30 mouse cellular contexts compared by ENCODE assay signal in genomic region chr3:153889188-153889781, GRCm38 (mm10). TPM values are rescaled to one million over a fixed set of nuclear protein-coding genes. Genes with fewer than 3 reads are reported as not detected.
A peak's percentile ranks its signal among the peaks of the same experiment; 100 is the strongest.
DNase-seq lines count a peak whose midpoint lies in the region; ATAC-seq and TF ChIP-seq lines count a peak whose summit lies in the region.
"Had no signal": no experiment of that assay in that cellular context is flagged by ENCODE, and none has a peak within 500 bp of the region (broad histone marks: within the 10 kb centered on the region; RNA-seq: fewer than 3 reads in every experiment).

No protein-coding gene starts in this region.

- H3K9ac ChIP-seq in midbrain, embryonic 15.5 days = no peak overlapping the region
- H3K9ac ChIP-seq: embryonic facial prominence, embryonic 12.5 days; forebrain, embryonic 13.5 days; forebrain, embryonic 15.5 days; forebrain, postnatal 0 days had no signal

- H3K4me1 ChIP-seq in bone marrow macrophage, adult 2 months (ENCODE audit: control insufficient read depth, insufficient read depth, low read length) = peaks cover 7% of the 10 kb centered on the region
- no peaks in the 10 kb centered on the region for H3K4me1 ChIP-seq in midbrain, embryonic 15.5 days
- H3K4me1 ChIP-seq: embryonic facial prominence, embryonic 10.5 days; embryonic facial prominence, embryonic 12.5 days; forebrain, embryonic 13.5 days; forebrain, embryonic 15.5 days had no signal

- peak; percentile 30 for DNase-seq in heart, adult 11 months
- no peak for DNase-seq in heart, postnatal 4 days
- no peak for DNase-seq in kidney, postnatal 25 days
- DNase-seq in embryo, embryonic 11 days = no peak
- DNase-seq: adrenal gland, adult 8-10 months; adrenal gland, postnatal 14 days; adrenal gland, postnatal 36 days; B cell, adult 2 months; cerebellum, adult 11 months; cerebellum, adult 18-20 months; cerebellum, adult 8-10 months; cerebellum, adult 9-11 months; cerebellum, postnatal 14 days; cerebellum, postnatal 36 days; forebrain, postnatal 0 days had no signal

- no peak overlapping the region for H3K4me2 ChIP-seq in midbrain, embryonic 15.5 days
- H3K4me2 ChIP-seq: embryonic facial prominence, embryonic 12.5 days; forebrain, embryonic 13.5 days; forebrain, embryonic 15.5 days had no signal

- WGBS in midbrain, embryonic 15.5 days = 78% methylated on average over 8 of the region's 8 CpGs

- no peaks in the 10 kb centered on the region for H3K9me3 ChIP-seq in midbrain, embryonic 15.5 days
- H3K9me3 ChIP-seq: embryonic facial prominence, embryonic 10.5 days; embryonic facial prominence, embryonic 12.5 days; forebrain, embryonic 13.5 days; forebrain, embryonic 15.5 days; G1E had no signal

- 0 out of 2 replicates have a peak overlapping the region, but pooled peaks have one; percentile 1 for H3K27ac ChIP-seq in bone marrow macrophage, adult 2 months (ENCODE audit: insufficient read depth, low read depth, low read length)
- no peak overlapping the region for H3K27ac ChIP-seq in midbrain, embryonic 15.5 days
- H3K27ac ChIP-seq: embryonic facial prominence, embryonic 10.5 days; embryonic facial prominence, embryonic 12.5 days; forebrain, embryonic 13.5 days; forebrain, embryonic 15.5 days had no signal

- ATAC-seq in granulocyte monocyte progenitor cell, adult 5-6 weeks (replicated peaks; ENCODE audit: poor library complexity, severe bottlenecking) = peak; percentile 92
- peak; percentile 69 for ATAC-seq in megakaryocyte progenitor cell, adult 5-6 weeks (replicated peaks; ENCODE audit: poor library complexity)
- ATAC-seq in midbrain, embryonic 15.5 days (replicated peaks) = no peak
- ATAC-seq: activated CD4-positive, CD25-positive, alpha-beta regulatory T cell, adult 4 months; CD4-positive, CD25-positive, alpha-beta regulatory T cell, adult 4 months; forebrain, embryonic 13.5 days; forebrain, embryonic 15.5 days; forebrain, postnatal 0 days; Patski had no signal

- no peaks in the 10 kb centered on the region for H3K27me3 ChIP-seq in midbrain, embryonic 15.5 days (replicated peaks)
- H3K27me3 ChIP-seq: CH12.LX; embryonic facial prominence, embryonic 12.5 days; forebrain, embryonic 13.5 days; forebrain, embryonic 15.5 days; Patski had no signal

- TF ChIP-seq CTCF in bone marrow macrophage, adult 2 months (IDR thresholded peaks at IDR 0.05; ENCODE audit: low read depth, low read length) = no peak

- no peak overlapping the region for H3K4me3 ChIP-seq in bone marrow macrophage, adult 2 months (ENCODE audit: insufficient read depth, low read length)
- H3K4me3 ChIP-seq in midbrain, embryonic 15.5 days = no peak overlapping the region
- H3K4me3 ChIP-seq: embryonic facial prominence, embryonic 10.5 days; embryonic facial prominence, embryonic 12.5 days; forebrain, embryonic 13.5 days; forebrain, embryonic 15.5 days had no signal

- no peaks in the 10 kb centered on the region for H3K36me3 ChIP-seq in midbrain, embryonic 15.5 days (replicated peaks)
- H3K36me3 ChIP-seq: embryonic facial prominence, embryonic 10.5 days; embryonic facial prominence, embryonic 12.5 days; forebrain, embryonic 15.5 days; G1E had no signal

- TF ChIP-seq POLR2A in bone marrow macrophage, adult 2 months (IDR thresholded peaks at IDR 0.05; ENCODE audit: borderline replicate concordance, low read depth, low read length) = no peak

RNA-seq across cellular contexts. Expression of gene Msh4, which starts 16.7 kb away (rescaled TPM):
- under 1 TPM; 0.29 to 0.31 TPM for total RNA-seq in heart, postnatal 4 days (2021)
- polyA plus RNA-seq in bone marrow macrophage, adult 2 months (2012; ENCODE audit: insufficient read depth, insufficient read length, missing spikeins) = not detected in 2 replicates
- total RNA-seq in granulocyte monocyte progenitor cell, adult 5-6 weeks (2014; fragmentation: Nextera tagmentation) = not detected in 2 replicates
- not detected in 2 replicates for total RNA-seq in granulocyte monocyte progenitor cell, adult 5-6 weeks (2017)
- not detected in 2 replicates for total RNA-seq in megakaryocyte progenitor cell, adult 5-6 weeks (2015)
- 0.25 TPM in 1 of 2 replicates, not detected in the other for total RNA-seq in megakaryocyte progenitor cell, adult 5-6 weeks (2017)
- 0.17 and 0.22 TPM in 2 replicates for polyA plus RNA-seq in midbrain, embryonic 15.5 days (2015; fragmentation: Nextera tagmentation; extraction: Ambion mirVana)
- total RNA-seq: adrenal gland, adult 18-20 months had no signal
- polyA plus RNA-seq: CD4-positive, CD25-positive, alpha-beta regulatory T cell, adult 4 months; G1E had no signal

RNA-seq across cellular contexts. Expression of gene Rabggtb, which starts 23.5 kb away (rescaled TPM):
- 100 to 1,000 TPM; 108 to 110 TPM for total RNA-seq in heart, postnatal 4 days (2021)
- polyA plus RNA-seq in bone marrow macrophage, adult 2 months (2012; ENCODE audit: insufficient read depth, insufficient read length, missing spikeins) = 46.5 and 53.2 TPM in 2 replicates
- total RNA-seq in granulocyte monocyte progenitor cell, adult 5-6 weeks (2014; fragmentation: Nextera tagmentation) = 97.2 and 123 TPM in 2 replicates
- 118 and 137 TPM in 2 replicates for total RNA-seq in granulocyte monocyte progenitor cell, adult 5-6 weeks (2017)
- 121 and 132 TPM in 2 replicates for total RNA-seq in megakaryocyte progenitor cell, adult 5-6 weeks (2015)
- 129 and 171 TPM in 2 replicates for total RNA-seq in megakaryocyte progenitor cell, adult 5-6 weeks (2017)
- 49.5 and 51.3 TPM in 2 replicates for polyA plus RNA-seq in midbrain, embryonic 15.5 days (2015; fragmentation: Nextera tagmentation; extraction: Ambion mirVana)

RNA-seq across cellular contexts. Expression of gene Asb17, which starts 45.3 kb away (rescaled TPM):
- not detected for total RNA-seq in heart, postnatal 4 days (2021)
- not detected in 2 replicates for polyA plus RNA-seq in bone marrow macrophage, adult 2 months (2012; ENCODE audit: insufficient read depth, insufficient read length, missing spikeins)
- total RNA-seq in granulocyte monocyte progenitor cell, adult 5-6 weeks (2014; fragmentation: Nextera tagmentation) = not detected in 2 replicates
- not detected in 2 replicates for total RNA-seq in granulocyte monocyte progenitor cell, adult 5-6 weeks (2017)
- total RNA-seq in megakaryocyte progenitor cell, adult 5-6 weeks (2015) = 0.51 and 0.64 TPM in 2 replicates
- 1.2 and 1.8 TPM in 2 replicates for total RNA-seq in megakaryocyte progenitor cell, adult 5-6 weeks (2017)
- polyA plus RNA-seq in midbrain, embryonic 15.5 days (2015; fragmentation: Nextera tagmentation; extraction: Ambion mirVana) = 0.06 and 0.19 TPM in 2 replicates
- total RNA-seq: adrenal gland, adult 18-20 months; adrenal gland, adult 8-10 months; adrenal gland, postnatal 14 days; adrenal gland, postnatal 36 days; forebrain, postnatal 0 days had no signal
- polyA plus RNA-seq: CD4-positive, CD25-positive, alpha-beta regulatory T cell, adult 4 months; cortical plate, adult 2 months; forebrain, embryonic 13.5 days; forebrain, postnatal 0 days had no signal

RNA-seq across cellular contexts. Expression of gene Acadm, which starts 55.1 kb away (rescaled TPM):
- total RNA-seq in heart, postnatal 4 days (2021) = 100 to 1,000 TPM; 579 to 585 TPM
- polyA plus RNA-seq in bone marrow macrophage, adult 2 months (2012; ENCODE audit: insufficient read depth, insufficient read length, missing spikeins) = 78.7 and 90.3 TPM in 2 replicates
- total RNA-seq in granulocyte monocyte progenitor cell, adult 5-6 weeks (2014; fragmentation: Nextera tagmentation) = 73.9 and 78.5 TPM in 2 replicates
- total RNA-seq in granulocyte monocyte progenitor cell, adult 5-6 weeks (2017) = 185 and 291 TPM in 2 replicates
- total RNA-seq in megakaryocyte progenitor cell, adult 5-6 weeks (2015) = 65.5 and 70.0 TPM in 2 replicates
- 216 TPM in 2 replicates for total RNA-seq in megakaryocyte progenitor cell, adult 5-6 weeks (2017)
- polyA plus RNA-seq in midbrain, embryonic 15.5 days (2015; fragmentation: Nextera tagmentation; extraction: Ambion mirVana) = 55.8 and 56.2 TPM in 2 replicates
